Mouse (Mus musculus) intestine, embryonic 15.5 days (tissue): ENCODE measurements around the gene Strip1. TPM values are rescaled to one million over a fixed set of nuclear protein-coding genes. Genes with fewer than 3 reads are reported as not detected.

ENCODE experiments used
- polyA plus RNA-seq: library from polyadenylated mRNA; unstranded; fragments of >200 nt; fragmentation: Nextera tagmentation; extraction: Ambion mirVana; gene quantifications from 2 replicates; pipeline ENCODE4 v1.2.1, GENCODE M21; 2015

The Strip1 gene
- polyA plus RNA-seq, 1 experiment from 2014 or later: 37.3 TPM

Other genes starting within 250 kb of the Strip1 start
- gene Kcnc4, start 172.1 kb downstream of the Strip1 start, polyA plus RNA-seq: 0.11 and 0.23 TPM in 2 replicates
- 1.0 and 2.6 TPM in 2 replicates for gene Slc6a17, start 113.7 kb downstream of the Strip1 start, polyA plus RNA-seq
- not detected in 2 replicates for gene Ubl4b, start 76.6 kb downstream of the Strip1 start, polyA plus RNA-seq
- 0.13 TPM in 1 of 2 replicates, not detected in the other for gene Alx3, start 36.7 kb downstream of the Strip1 start, polyA plus RNA-seq
- not detected in 2 replicates for gene Gm10961, start 372 bp downstream of the Strip1 start, polyA plus RNA-seq
- gene Ahcyl1, start 64.9 kb upstream of the Strip1 start, polyA plus RNA-seq: 77.6 and 79.8 TPM in 2 replicates
- 12.1 and 13.3 TPM in 2 replicates for gene Csf1, start 128.8 kb upstream of the Strip1 start, polyA plus RNA-seq
- gene Eps8l3, start 245.5 kb upstream of the Strip1 start, polyA plus RNA-seq: 164 and 180 TPM in 2 replicates